Mouse (Mus musculus) liver, embryonic 12.5 days (tissue): Measurements from ENCODE around the gene Sorbs2. TPM values are rescaled to one million over a fixed set of nuclear protein-coding genes. Genes with fewer than 3 reads are reported as not detected.

Source experiments
- polyA plus RNA-seq: library from polyadenylated mRNA; unstranded; fragments of >200 nt; fragmentation: Nextera tagmentation; extraction: Ambion mirVana; gene quantifications from 2 replicates; pipeline ENCODE4 v1.2.1, GENCODE M21; 2016

Sorbs2 gene
- polyA plus RNA-seq, 1 experiment from 2014 or later, result 3.6 TPM

Other genes with a start within 250 kb of the Sorbs2 start
- 3.2 and 3.5 TPM in 2 replicates for gene F11, start 245.8 kb upstream of the Sorbs2 start, polyA plus RNA-seq
- 0.81 and 0.91 TPM in 2 replicates for gene Klkb1, start 212.9 kb upstream of the Sorbs2 start, polyA plus RNA-seq
- gene Gm45753, start 199.3 kb upstream of the Sorbs2 start, polyA plus RNA-seq, result 1.3 and 1.8 TPM in 2 replicates
- gene Cyp4v3, start 174.6 kb upstream of the Sorbs2 start, polyA plus RNA-seq, result 1.7 and 1.8 TPM in 2 replicates
- gene Fam149a, start 125.5 kb upstream of the Sorbs2 start, polyA plus RNA-seq, result 3.0 and 3.2 TPM in 2 replicates
- 0.71 and 0.73 TPM in 2 replicates for gene Tlr3, start 96.7 kb upstream of the Sorbs2 start, polyA plus RNA-seq